Mouse (Mus musculus): ENCODE measurements around the gene Chrm4. TPM values are rescaled to one million over a fixed set of nuclear protein-coding genes. Genes with fewer than 3 reads are reported as not detected.

The Chrm4 gene
- 0.23 and 0.25 TPM in 2 replicates for polyA plus RNA-seq (2015; fragmentation: Nextera tagmentation; extraction: Ambion mirVana)

DNA sequence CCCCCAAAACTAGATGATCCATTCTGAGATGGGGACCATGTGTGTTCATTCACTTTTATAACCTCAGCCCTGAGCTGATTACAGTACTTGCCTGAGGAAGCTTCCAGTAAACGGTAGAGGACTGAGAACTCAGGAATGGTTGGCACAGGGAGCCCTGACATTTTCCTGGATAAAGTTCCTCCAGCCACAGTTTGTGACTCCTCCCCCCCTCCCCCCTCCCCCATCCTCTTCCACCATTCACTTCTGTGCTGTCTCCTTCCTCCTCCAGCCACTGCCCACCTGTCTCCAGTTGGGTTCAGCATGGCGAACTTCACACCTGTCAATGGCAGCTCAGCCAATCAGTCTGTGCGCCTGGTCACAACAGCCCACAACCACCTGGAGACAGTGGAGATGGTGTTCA, at the start of gene Chrm4:
Chrm4 (plus strand) TSS at position 301 of the 400 bp plus-strand sequence.
- Histone ChIP-seq H3K4me3 (replicated peaks) (no peak within 1 kb of the TSS), H3K36me3 (no peaks in the 10 kb centered on the region), H3K27me3 (replicated peaks) (peaks cover 22% of the 10 kb centered on the region), H3K27ac (no peak within 1 kb of the TSS), H3K9ac (no peak within 1 kb of the TSS), H3K9me3 (no peaks in the 10 kb centered on the region), H3K4me2 (replicated peaks) (peak within 1 kb of the TSS; percentile 46), H3K4me1 (replicated peaks) (peaks cover 45% of the 10 kb centered on the region)
- ATAC-seq = no peak
- WGBS = 83% methylated on average over 3 of the region's 3 CpGs

GRCm38 (mm10) chr2:91878387-91879180, 48.5 kb upstream of the Chrm4 start:
- H3K4me2 ChIP-seq (replicated peaks) = no peak overlapping the region
- no peak overlapping the region for H3K4me3 ChIP-seq (replicated peaks)
- ATAC-seq = no peak
- WGBS = 46% methylated on average over 7 of the region's 7 CpGs
- H3K9me3 ChIP-seq = no peaks in the 10 kb centered on the region
- no peaks in the 10 kb centered on the region for H3K36me3 ChIP-seq
- H3K9ac ChIP-seq = no peak overlapping the region
- H3K4me1 ChIP-seq (replicated peaks) = 0 out of 2 replicates have a peak, but pooled peaks cover 4% of the 10 kb centered on the region
- no peaks in the 10 kb centered on the region for H3K27me3 ChIP-seq (replicated peaks)
- no peak overlapping the region for H3K27ac ChIP-seq

- Histone ChIP-seq H3K4me3 (replicated peaks) (no peak overlapping the region), H3K4me1 (replicated peaks) (0 out of 2 replicates have a peak, but pooled peaks cover under 1% of the 10 kb centered on the region), H3K27me3 (replicated peaks) (no peaks in the 10 kb centered on the region), H3K27ac (no peak overlapping the region), H3K9me3 (no peaks in the 10 kb centered on the region), H3K9ac (no peak overlapping the region), H3K4me2 (replicated peaks) (no peak overlapping the region), H3K36me3 (peaks cover 8% of the 10 kb centered on the region; the same call in 1 of the 2 replicates)
- 71% methylated on average over 4 of the region's 4 CpGs for WGBS
- ATAC-seq = no peak
Observed at GRCm38 (mm10) chr2:91883961-91884360, 43.1 kb upstream of the Chrm4 start.

DNA sequence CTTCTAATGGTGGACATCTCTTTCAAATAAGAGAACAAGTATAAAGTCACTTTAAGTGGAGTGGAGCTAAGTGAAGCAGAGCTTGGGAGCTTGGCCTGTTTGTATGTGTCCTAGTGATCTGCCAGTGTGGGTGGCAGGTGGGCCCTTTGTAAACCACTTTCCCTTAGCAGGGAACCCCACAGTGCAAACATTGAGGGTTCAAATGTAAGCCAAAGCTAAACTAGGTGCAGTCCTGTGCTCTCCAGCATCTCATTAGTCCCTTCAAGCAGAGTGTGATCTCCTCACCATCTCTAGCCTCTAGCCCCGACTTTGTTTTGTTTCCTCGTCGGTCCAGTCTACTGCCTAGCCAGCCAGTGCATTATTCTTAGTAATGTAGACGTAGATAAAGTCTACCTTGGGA, 42.4 kb upstream of the Chrm4 start:
- no peak for ATAC-seq
- 83% methylated on average over 4 of the region's 4 CpGs for WGBS
- Histone ChIP-seq H3K36me3 (peaks cover 8% of the 10 kb centered on the region; the same call in 1 of the 2 replicates), H3K27me3 (replicated peaks) (no peaks in the 10 kb centered on the region), H3K9me3 (no peaks in the 10 kb centered on the region), H3K9ac (no peak overlapping the region), H3K4me3 (replicated peaks) (no peak overlapping the region), H3K4me2 (replicated peaks) (no peak overlapping the region), H3K27ac (no peak overlapping the region), H3K4me1 (replicated peaks) (no peaks in the 10 kb centered on the region)

DNA sequence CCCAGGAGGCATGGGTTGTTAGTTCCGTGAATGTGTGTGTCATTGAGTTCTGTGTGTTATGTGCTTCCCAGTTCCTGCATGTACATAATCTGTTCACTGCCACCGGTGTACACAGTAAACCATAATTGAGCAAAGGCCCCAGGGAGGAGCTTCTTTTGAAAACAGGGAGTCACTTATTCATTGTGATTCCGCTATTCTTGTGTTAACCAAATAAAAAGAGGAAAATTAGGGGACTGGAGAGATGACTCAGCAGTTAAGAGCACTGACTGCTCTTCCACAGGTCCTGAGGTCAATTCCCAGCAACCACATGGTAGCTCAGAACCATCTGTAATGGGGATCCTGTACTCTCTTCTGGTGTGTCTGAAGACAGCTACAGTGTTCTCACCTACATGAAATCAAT, 32.3 kb upstream of the Chrm4 start:
- no peak overlapping the region for H3K4me2 ChIP-seq (replicated peaks)
- no peaks in the 10 kb centered on the region for H3K4me1 ChIP-seq (replicated peaks)
- 86% methylated on average over 3 of the region's 3 CpGs for WGBS
- H3K4me3 ChIP-seq (replicated peaks) = no peak overlapping the region
- H3K27ac ChIP-seq = no peak overlapping the region
- no peaks in the 10 kb centered on the region for H3K36me3 ChIP-seq
- no peaks in the 10 kb centered on the region for H3K27me3 ChIP-seq (replicated peaks)
- ATAC-seq = no peak
- H3K9ac ChIP-seq = no peak overlapping the region
- no peaks in the 10 kb centered on the region for H3K9me3 ChIP-seq

DNA sequence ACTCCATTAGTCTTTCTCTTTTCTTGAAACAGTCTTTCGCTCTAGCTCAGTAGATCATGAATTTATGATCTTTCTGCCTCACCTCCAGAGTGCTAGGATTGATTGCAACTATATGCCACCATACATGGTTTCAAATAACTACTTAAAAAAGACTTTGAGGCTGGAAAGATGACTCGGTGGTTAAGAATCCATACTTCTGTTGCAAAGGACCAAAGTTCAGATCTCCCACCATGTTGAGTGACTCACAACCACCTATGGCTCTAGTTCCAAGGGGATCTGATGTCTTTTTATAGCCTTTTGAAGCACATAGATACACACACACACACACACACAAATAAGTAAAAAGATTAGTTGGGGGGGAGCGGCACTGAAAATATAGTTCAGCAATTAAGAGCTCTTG, 31.6 kb upstream of the Chrm4 start:
- no peak overlapping the region for H3K27ac ChIP-seq
- no peak for ATAC-seq
- 82% methylated on average over 3 of the region's 3 CpGs for WGBS
- H3K36me3 ChIP-seq = no peaks in the 10 kb centered on the region
- H3K9ac ChIP-seq = no peak overlapping the region
- no peak overlapping the region for H3K4me2 ChIP-seq (replicated peaks)
- no peaks in the 10 kb centered on the region for H3K4me1 ChIP-seq (replicated peaks)
- no peak overlapping the region for H3K4me3 ChIP-seq (replicated peaks)
- no peaks in the 10 kb centered on the region for H3K27me3 ChIP-seq (replicated peaks)
- no peaks in the 10 kb centered on the region for H3K9me3 ChIP-seq

DNA sequence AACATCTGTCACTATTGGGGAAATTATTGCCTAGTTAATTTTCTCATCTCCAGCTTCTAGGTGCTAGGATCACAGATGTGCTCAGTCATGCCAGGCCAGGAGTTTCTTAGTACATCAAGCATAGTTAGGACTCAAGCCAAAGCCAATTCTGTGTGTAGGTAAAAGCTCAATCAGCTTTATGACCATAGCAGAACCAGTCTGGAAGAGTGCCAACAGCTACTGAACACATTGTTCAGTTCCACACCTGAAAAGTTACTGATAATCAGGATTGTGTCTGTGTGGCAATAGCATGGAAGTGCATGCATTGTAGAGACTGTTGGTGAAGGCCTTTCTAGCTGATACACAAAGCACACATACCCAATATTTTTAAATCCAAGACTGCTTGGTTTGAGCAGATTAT, 29.1 kb upstream of the Chrm4 start:
- ATAC-seq = 0 out of 2 replicates have a peak, but pooled peaks have one; percentile 36
- Histone ChIP-seq H3K9me3 (no peaks in the 10 kb centered on the region), H3K36me3 (no peaks in the 10 kb centered on the region), H3K4me3 (replicated peaks) (no peak overlapping the region), H3K27ac (no peak overlapping the region), H3K27me3 (replicated peaks) (no peaks in the 10 kb centered on the region), H3K4me2 (replicated peaks) (no peak overlapping the region), H3K9ac (no peak overlapping the region), H3K4me1 (replicated peaks) (no peaks in the 10 kb centered on the region)

DNA sequence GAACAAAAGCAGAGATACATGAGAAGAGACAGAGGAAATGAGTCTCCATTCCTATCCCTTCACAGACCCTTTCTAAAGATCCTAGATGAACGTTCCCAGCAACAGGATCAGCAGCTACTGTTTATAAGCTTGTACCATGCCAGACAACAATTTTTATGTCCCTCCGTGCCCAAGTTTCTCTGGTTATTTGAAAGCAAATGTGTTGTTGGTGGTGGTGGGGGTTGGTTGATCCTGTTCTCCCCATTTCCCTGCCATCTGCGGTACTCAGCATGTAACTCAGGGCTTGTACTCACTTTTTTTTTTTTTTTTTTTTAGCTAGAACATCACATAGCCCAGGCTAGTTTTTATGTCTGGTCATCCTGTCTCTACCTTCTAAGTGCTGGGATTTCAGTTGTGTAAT, 27.9 kb upstream of the Chrm4 start:
- H3K4me2 ChIP-seq (replicated peaks) = no peak overlapping the region
- 89% methylated on average over 3 of the region's 3 CpGs for WGBS

GRCm38 (mm10) chr2:91900431-91900830, 26.6 kb upstream of the Chrm4 start:
- Histone ChIP-seq H3K4me1 (replicated peaks) (no peaks in the 10 kb centered on the region), H3K9ac (no peak overlapping the region), H3K27ac (no peak overlapping the region), H3K4me3 (replicated peaks) (no peak overlapping the region), H3K4me2 (replicated peaks) (no peak overlapping the region), H3K9me3 (no peaks in the 10 kb centered on the region), H3K27me3 (replicated peaks) (no peaks in the 10 kb centered on the region), H3K36me3 (no peaks in the 10 kb centered on the region)
- 92% methylated on average over 8 of the region's 8 CpGs for WGBS
- no peak for ATAC-seq

More for the DNA sequence above, 27.9 kb upstream of the Chrm4 start:
- ATAC-seq = no peak
- H3K9me3 ChIP-seq = no peaks in the 10 kb centered on the region
- no peak overlapping the region for H3K27ac ChIP-seq
- H3K9ac ChIP-seq = no peak overlapping the region
- H3K4me3 ChIP-seq (replicated peaks) = no peak overlapping the region
- H3K4me1 ChIP-seq (replicated peaks) = no peaks in the 10 kb centered on the region
- H3K27me3 ChIP-seq (replicated peaks) = no peaks in the 10 kb centered on the region
- H3K36me3 ChIP-seq = no peaks in the 10 kb centered on the region

GRCm38 (mm10) chr2:91902336-91902735, 24.7 kb upstream of the Chrm4 start:
- Histone ChIP-seq H3K36me3 (0 out of 2 replicates have a peak, but pooled peaks cover 6% of the 10 kb centered on the region), H3K9me3 (no peaks in the 10 kb centered on the region), H3K4me2 (replicated peaks) (no peak overlapping the region), H3K4me1 (replicated peaks) (no peaks in the 10 kb centered on the region), H3K9ac (no peak overlapping the region), H3K4me3 (replicated peaks) (no peak overlapping the region), H3K27me3 (replicated peaks) (no peaks in the 10 kb centered on the region), H3K27ac (no peak overlapping the region)
- WGBS = 74% methylated on average over 5 of the region's 5 CpGs
- ATAC-seq = no peak

GRCm38 (mm10) chr2:91903171-91903925, 23.7 kb upstream of the Chrm4 start:
- Histone ChIP-seq H3K9me3 (no peaks in the 10 kb centered on the region), H3K27me3 (replicated peaks) (no peaks in the 10 kb centered on the region), H3K9ac (no peak overlapping the region), H3K27ac (no peak overlapping the region), H3K36me3 (0 out of 2 replicates have a peak, but pooled peaks cover 6% of the 10 kb centered on the region), H3K4me2 (replicated peaks) (no peak overlapping the region), H3K4me3 (replicated peaks) (no peak overlapping the region), H3K4me1 (replicated peaks) (no peaks in the 10 kb centered on the region)
- WGBS = 85% methylated on average over 3 of the region's 3 CpGs
- ATAC-seq = no peak

DNA sequence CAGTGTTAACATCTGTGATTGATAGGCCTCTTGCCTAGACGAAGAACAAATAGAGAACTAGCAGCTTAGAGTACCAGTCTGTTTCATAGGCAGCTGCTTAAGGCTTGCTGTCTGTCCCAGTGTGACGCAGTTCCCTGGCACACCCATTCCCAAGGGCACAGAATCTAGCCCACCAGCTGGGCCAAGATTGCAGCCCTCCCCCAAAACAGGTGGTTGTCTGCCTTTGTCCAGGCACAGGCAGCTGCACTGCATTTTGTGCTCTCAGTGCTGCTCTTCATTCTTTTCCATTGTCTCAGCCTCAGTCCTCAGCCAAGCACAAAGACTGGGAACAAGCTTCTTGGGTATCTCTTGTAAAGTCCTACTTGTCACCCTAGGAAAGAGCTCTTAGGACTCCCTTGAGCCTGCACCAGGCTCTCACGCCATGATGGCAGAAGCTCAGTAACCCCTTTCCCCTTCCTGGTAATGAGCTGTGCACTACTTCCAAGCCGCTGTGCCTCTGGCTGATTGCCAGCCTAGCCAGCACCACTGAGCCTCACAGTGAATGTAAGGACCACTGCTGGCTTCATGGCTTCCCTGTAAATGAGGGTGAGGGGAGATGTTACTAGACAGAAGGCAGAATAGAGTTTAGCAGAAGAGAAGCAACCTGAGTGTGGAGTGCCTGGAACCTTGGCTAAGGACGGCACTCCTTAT, 22.3 kb upstream of the Chrm4 start:
- Histone ChIP-seq H3K4me1 (replicated peaks) (no peaks in the 10 kb centered on the region), H3K9ac (no peak overlapping the region), H3K36me3 (peaks cover 6% of the 10 kb centered on the region; the same call in 1 of the 2 replicates), H3K9me3 (no peaks in the 10 kb centered on the region), H3K4me2 (replicated peaks) (no peak overlapping the region), H3K4me3 (replicated peaks) (no peak overlapping the region), H3K27ac (no peak overlapping the region), H3K27me3 (replicated peaks) (no peaks in the 10 kb centered on the region)
- no peak for ATAC-seq
- WGBS = 82% methylated on average over 5 of the region's 5 CpGs
